Mouse (Mus musculus) E14TG2a.4 (cell line): ENCODE results near the gene Tmtc4.

Experiments
- H3K27me3 ChIP-seq: 2 replicates; pipeline ENCODE4 v1.6.1; 2014; ENCODE audit warnings: low read length, control low read depth; ENCODE audit not compliant: insufficient read depth
- H3K36me3 ChIP-seq: 2 replicates; pipeline ENCODE4 v1.6.1; 2014; ENCODE audit warnings: low read length, control low read depth; ENCODE audit not compliant: insufficient read depth
- H3K4me1 ChIP-seq: replicated peaks from 2 replicates; pipeline ENCODE4 v1.6.1; 2014; ENCODE audit warnings: low read depth, low read length, control low read depth
- H3K4me3 ChIP-seq: replicated peaks from 2 replicates; pipeline ENCODE4 v1.5.1; 2014; ENCODE audit warnings: mild to moderate bottlenecking, low read length
- H3K9me3 ChIP-seq: 2 replicates; pipeline ENCODE4 v1.6.1; 2014; ENCODE audit warnings: low read length, control low read depth
- CTCF ChIP-seq: conservative IDR thresholded peaks from 2 replicates; pipeline ENCODE4 v1.5.1; 2014; ENCODE audit warnings: low read length
- NANOG ChIP-seq: IDR thresholded peaks from 2 replicates; pipeline ENCODE4 v1.6.1; 2014; ENCODE audit warnings: borderline replicate concordance, low read length, mixed read lengths
- POU5F1 ChIP-seq: IDR thresholded peaks from 2 replicates; pipeline ENCODE4 v1.6.1; 2014; ENCODE audit warnings: low read length, borderline replicate concordance

Gene Tmtc4

DNA sequence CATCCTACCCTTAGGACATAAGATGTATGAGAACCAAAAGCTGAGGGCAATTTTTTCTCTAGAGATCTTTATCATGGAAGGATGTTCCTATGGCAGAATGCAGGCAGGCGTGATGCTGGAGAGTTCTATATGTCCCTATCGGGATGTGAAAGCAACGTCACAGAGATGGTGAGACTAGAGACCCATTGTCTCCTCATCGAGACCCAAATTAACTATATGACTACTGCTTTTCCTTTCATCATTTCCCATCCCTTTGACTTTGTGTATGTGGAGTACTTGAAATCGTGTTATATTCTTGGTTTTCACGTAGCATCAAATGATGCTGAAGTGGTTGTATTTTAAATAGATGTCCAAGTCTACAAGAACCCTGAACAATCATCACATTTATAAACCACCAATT lies 70.2 kb downstream of the Tmtc4 start, which contains the start of gene Ggact:
Ggact (minus strand) TSS at position 101 of the 400 bp plus-strand sequence.
- peaks cover 2% of the 10 kb centered on the region; the same call in 1 of the 2 replicates for H3K36me3 ChIP-seq
- TF ChIP-seq POU5F1 (no peak), NANOG (no peak), CTCF (no peak)
- H3K4me1 ChIP-seq: peaks cover 28% of the 10 kb centered on the region
- no peaks in the 10 kb centered on the region for H3K9me3 ChIP-seq
- H3K4me3 ChIP-seq: peak within 1 kb of the TSS; percentile 87
- H3K27me3 ChIP-seq: peaks cover 23% of the 10 kb centered on the region

DNA sequence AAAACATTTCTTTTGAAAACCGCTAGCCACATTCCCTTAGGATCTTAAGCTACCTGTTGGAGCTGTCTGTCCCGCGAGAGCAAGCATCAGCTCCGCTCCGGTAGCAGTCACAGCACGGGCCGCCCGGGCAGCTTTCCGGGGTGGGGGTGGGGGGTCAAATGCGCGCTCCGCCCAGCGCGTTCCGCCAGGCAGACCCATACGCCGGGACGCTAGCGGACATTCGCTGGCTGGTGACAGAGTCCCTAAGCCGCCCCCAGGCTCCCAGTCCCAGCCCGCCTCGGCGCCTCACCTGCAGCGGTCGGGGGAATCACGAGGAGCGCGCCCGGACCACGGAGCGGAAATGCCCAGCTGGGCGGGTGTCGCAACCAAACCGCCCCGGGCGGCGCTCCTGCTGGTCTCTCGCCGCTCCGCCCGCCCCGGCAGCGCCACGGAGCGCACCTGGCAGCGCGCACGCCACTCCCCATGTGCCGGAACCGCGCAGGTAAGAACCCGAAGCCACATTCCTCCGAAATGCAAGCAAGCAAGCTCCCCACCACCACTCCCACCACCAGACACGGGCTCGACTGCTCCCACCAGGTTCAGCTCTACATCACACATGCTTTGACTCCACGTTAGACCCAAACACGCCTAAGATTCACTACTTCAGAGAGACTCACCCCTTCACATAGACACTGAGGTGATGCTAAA lies 70.9 kb downstream of the Tmtc4 start:
- no peak for TF ChIP-seq NANOG
- TF ChIP-seq POU5F1: no peak
- no peak for TF ChIP-seq CTCF
- Histone ChIP-seq H3K4me1 (peaks cover 28% of the 10 kb centered on the region), H3K27me3 (peaks cover 23% of the 10 kb centered on the region), H3K4me3 (peak overlapping the region; percentile 87), H3K9me3 (no peaks in the 10 kb centered on the region), H3K36me3 (no peaks in the 10 kb centered on the region; the same call in 1 of the 2 replicates)

DNA sequence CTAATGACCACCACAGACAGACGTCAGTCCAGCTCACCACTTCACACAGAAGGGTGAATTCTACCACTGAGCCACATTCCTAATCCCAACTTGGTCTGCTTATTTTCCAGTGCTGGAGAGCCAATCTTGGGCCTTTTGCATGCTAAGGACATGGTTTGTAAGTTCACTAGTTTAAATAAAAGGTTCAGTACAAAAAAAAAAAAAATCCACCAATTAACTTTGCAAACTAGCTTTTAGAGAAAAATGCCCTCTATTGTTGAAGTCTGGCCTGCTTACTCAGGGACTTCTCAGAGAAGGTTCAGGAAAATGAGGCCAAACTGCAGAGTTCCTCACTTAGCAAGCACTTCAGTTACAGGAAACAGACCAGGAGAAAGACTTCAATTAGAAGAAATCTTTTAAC lies 71.7 kb downstream of the Tmtc4 start:
- H3K4me1 ChIP-seq: peaks cover 28% of the 10 kb centered on the region
- no peaks in the 10 kb centered on the region; the same call in 1 of the 2 replicates for H3K36me3 ChIP-seq
- peaks cover 23% of the 10 kb centered on the region for H3K27me3 ChIP-seq
- TF ChIP-seq CTCF (no peak), NANOG (no peak), POU5F1 (no peak)
- no peaks in the 10 kb centered on the region for H3K9me3 ChIP-seq
- H3K4me3 ChIP-seq: peak overlapping the region; percentile 87

DNA sequence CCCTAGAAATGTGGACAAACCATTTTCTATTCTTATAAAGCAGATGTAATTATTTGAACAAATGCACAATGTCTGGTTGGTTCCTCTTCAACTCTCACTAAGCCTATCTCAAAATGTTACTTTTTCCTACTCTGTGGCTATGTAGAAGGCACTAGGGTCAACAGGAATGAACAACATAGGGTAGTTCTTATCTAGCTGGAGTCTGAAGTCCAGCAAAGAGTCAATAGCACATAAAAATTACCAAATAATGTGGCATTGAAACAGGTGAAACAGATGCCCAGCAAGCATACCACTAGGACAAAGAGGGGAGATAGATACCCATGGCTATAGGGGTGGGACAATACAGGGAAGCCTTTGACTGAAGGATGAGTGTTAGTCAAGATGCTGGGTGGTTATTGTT lies 72.6 kb downstream of the Tmtc4 start:
- Histone ChIP-seq H3K4me3 (no peak overlapping the region), H3K4me1 (peaks cover 28% of the 10 kb centered on the region), H3K9me3 (no peaks in the 10 kb centered on the region), H3K36me3 (no peaks in the 10 kb centered on the region; the same call in 1 of the 2 replicates), H3K27me3 (peaks cover 23% of the 10 kb centered on the region)
- TF ChIP-seq NANOG (no peak), POU5F1 (no peak), CTCF (no peak)

DNA sequence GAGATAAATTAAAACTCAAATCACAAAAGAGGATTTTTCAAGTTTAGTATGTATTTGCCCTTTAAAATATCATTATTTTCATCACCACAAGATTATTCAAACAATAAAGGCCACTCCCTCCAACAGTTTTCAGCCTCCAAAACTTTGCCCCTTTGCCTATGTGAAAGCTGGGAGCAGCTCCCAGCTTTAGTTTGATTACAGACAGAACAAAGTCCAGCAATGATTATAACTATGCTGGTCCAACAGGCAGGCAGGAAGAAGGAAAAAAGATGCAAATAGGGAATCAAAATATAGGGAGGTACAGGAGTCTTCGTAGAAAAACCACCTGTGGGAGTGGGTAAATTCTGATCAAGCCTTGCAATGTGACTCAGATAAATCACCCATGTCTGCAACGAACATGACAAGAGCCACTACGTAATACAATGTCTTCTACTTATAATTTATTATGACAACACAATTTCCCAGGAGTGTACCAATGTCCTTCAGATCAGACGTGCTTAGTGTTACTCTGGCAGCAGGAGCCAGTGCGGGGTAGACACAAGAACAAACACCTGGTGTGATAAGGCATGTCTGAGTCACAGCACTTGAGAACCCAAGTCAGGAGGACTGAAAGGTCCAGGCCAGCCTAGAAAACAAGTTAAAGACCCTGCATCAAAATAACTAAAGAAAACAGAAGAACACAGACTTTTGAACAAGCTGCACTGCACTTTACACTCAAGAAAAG lies 74.3 kb downstream of the Tmtc4 start:
- TF ChIP-seq NANOG (no peak), CTCF (no peak), POU5F1 (no peak)
- H3K9me3 ChIP-seq: no peaks in the 10 kb centered on the region
- H3K36me3 ChIP-seq: peaks cover 9% of the 10 kb centered on the region
- peaks cover 22% of the 10 kb centered on the region for H3K27me3 ChIP-seq
- no peak overlapping the region for H3K4me3 ChIP-seq
- peaks cover 28% of the 10 kb centered on the region for H3K4me1 ChIP-seq

DNA sequence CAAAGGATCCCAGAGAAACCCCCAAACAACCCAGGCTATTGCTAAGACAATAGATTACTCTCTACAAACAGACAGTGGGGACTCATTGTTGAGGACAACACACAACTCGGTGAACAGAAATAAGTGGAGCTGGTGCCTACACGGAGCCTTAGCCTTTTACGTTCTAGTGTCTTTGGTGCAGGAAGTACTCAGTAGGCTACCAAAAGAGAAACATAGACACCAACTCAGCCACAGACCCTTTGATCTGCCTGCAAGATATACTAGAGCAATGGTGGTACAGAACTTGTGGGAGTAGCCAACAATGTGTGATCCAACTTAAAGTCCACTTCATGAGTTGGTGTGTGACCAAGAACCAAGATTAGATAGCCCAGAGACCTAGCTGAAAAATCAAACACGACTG lies 75.8 kb downstream of the Tmtc4 start:
- peaks cover 19% of the 10 kb centered on the region for H3K36me3 ChIP-seq
- H3K9me3 ChIP-seq: no peaks in the 10 kb centered on the region
- H3K27me3 ChIP-seq: peaks cover 9% of the 10 kb centered on the region; the same call in 1 of the 2 replicates
- peaks cover 22% of the 10 kb centered on the region for H3K4me1 ChIP-seq
- TF ChIP-seq POU5F1: no peak
- TF ChIP-seq CTCF: no peak
- no peak for TF ChIP-seq NANOG
- H3K4me3 ChIP-seq: no peak overlapping the region

DNA sequence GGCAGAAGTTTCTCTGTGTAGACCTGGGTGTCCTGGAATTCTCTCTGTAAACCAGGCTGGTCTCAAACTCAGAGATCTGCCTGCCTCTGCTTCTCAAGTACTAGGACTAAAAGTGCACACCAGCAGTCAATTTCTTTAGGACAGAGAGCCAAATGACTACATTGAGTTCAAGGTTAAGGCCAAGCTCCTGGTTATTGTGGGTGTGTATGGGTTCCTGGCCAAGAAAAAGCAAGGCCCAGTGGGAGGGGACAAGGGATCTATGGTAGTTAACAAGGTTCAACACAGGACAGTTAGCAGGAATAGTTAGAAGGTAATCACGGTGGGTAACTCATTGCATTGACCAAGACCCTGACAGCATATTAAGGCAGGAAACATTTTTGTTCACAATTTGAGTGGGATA lies 78.8 kb downstream of the Tmtc4 start:
- peaks cover 6% of the 10 kb centered on the region for H3K4me1 ChIP-seq
- H3K27me3 ChIP-seq: no peaks in the 10 kb centered on the region
- H3K36me3 ChIP-seq: peaks cover 26% of the 10 kb centered on the region
- TF ChIP-seq NANOG: no peak
- TF ChIP-seq POU5F1: no peak
- H3K9me3 ChIP-seq: no peaks in the 10 kb centered on the region
- no peak overlapping the region for H3K4me3 ChIP-seq

DNA sequence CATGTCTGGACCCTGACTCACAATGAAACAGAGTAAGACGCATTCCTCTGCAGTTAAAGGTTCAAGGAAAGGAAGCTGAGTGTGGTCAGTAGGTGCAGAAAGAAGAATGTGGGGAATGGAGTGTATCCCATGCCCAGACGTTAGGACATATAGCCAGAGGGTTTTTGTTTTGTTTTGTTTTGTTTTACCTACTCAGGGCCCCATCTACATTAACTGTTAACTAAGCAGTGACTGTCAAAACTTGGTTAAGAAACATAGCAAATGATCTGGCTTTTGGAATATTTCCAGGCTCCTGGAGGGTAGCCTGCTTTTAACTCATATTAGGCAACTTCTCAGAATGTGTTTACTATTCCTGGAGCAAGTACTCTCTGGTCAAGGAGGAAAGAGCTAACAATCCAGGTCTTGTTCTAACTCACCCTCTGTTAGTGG lies 79.9 kb downstream of the Tmtc4 start:
- Histone ChIP-seq H3K4me1 (no peaks in the 10 kb centered on the region), H3K9me3 (no peaks in the 10 kb centered on the region), H3K27me3 (no peaks in the 10 kb centered on the region), H3K4me3 (no peak overlapping the region), H3K36me3 (peaks cover 34% of the 10 kb centered on the region)
- TF ChIP-seq NANOG: no peak
- TF ChIP-seq CTCF: no peak
- no peak for TF ChIP-seq POU5F1
